Mouse (Mus musculus) midbrain, postnatal 0 days (tissue): ENCODE measurements at regions not wholly inside any gene's neighbourhood (a gene's known extent, or its start where the extent isn't known, plus 50 kb on each side); places are given as distances from the start of the nearest gene placed in this dataset.

Experiments
- ATAC-seq: fragments of 200-750 bp; cut with Nextera tagmentation; 2 replicates; pipeline ENCODE4 v1.8.0; 2017; ENCODE audit warnings: moderate number of reproducible peaks, mild to moderate bottlenecking, moderate TSS enrichment, moderate library complexity; ENCODE audit not compliant: low FRiP score
- DNase-seq: peaks from one replicate; pipeline ENCODE4 v3.0.0-alpha.2; 2015; ENCODE audit warnings: low spot score
- H3K27ac ChIP-seq: fragments of 300-500 bp; sonication (generic); 2 replicates; pipeline ENCODE4 v1.5.1; 2014; ENCODE audit warnings: low read depth, mild to moderate bottlenecking, low read length, mixed read lengths
- H3K27me3 ChIP-seq: fragments of 300-500 bp; sonication (generic); 2 replicates; pipeline ENCODE4 v1.6.1; 2014; ENCODE audit warnings: low read length, control low read depth, mixed read lengths; ENCODE audit not compliant: insufficient read depth
- H3K36me3 ChIP-seq: fragments of 300-500 bp; sonication (generic); 2 replicates; pipeline ENCODE4 v1.6.1; 2014; ENCODE audit warnings: low read length, control low read depth, mixed read lengths; ENCODE audit not compliant: insufficient read depth
- H3K4me1 ChIP-seq: fragments of 300-500 bp; sonication (generic); 2 replicates; pipeline ENCODE4 v1.6.1; 2014; ENCODE audit warnings: mild to moderate bottlenecking, control low read depth, antibody characterized with exemption, low read length, mixed read lengths; ENCODE audit not compliant: insufficient read depth
- H3K4me2 ChIP-seq: fragments of 300-500 bp; sonication (generic); 2 replicates; pipeline ENCODE4 v1.6.1; 2014; ENCODE audit warnings: low read depth, mild to moderate bottlenecking, low read length, mixed read lengths; ENCODE audit not compliant: poor library complexity, severe bottlenecking
- H3K4me3 ChIP-seq: fragments of 300-500 bp; sonication (generic); 2 replicates; pipeline ENCODE4 v1.5.1; 2014; ENCODE audit warnings: low read depth, mild to moderate bottlenecking, low read length, moderate library complexity
- H3K9ac ChIP-seq: fragments of 300-500 bp; sonication (generic); replicated peaks from 2 replicates; pipeline ENCODE4 v1.6.1; 2014; ENCODE audit warnings: mild to moderate bottlenecking, low read length, moderate library complexity, mixed read lengths; ENCODE audit not compliant: poor library complexity, severe bottlenecking
- H3K9me3 ChIP-seq: fragments of 300-500 bp; sonication (generic); 2 replicates; pipeline ENCODE4 v1.6.1; 2016; ENCODE audit warnings: low read length, control low read depth
- CTCF ChIP-seq: IDR thresholded peaks from 2 replicates; pipeline ENCODE4 v1.5.1; 2016; ENCODE audit warnings: antibody characterized with exemption, mild to moderate bottlenecking
- whole genome bisulfite sequencing: fragments of 180-500 bp; shearing (Covaris S2); extraction: QIAGEN DNeasy Blood & Tissue Kit; methylation state at CpG from one replicate; pipeline ENCODE4 v1.1.7; 2014; 5-methylcytosine and 5-hydroxymethylcytosine counted together

GRCm38 (mm10) chr9:61695381-61695791, 219.0 kb downstream of the Rplp1 start:
- no peak overlapping the region for H3K9ac ChIP-seq
- H3K4me3 ChIP-seq = no peak overlapping the region
- H3K9me3 ChIP-seq = no peaks in the 10 kb centered on the region
- DNase-seq = no peak
- no peak for ATAC-seq
- TF ChIP-seq CTCF = no peak
- no peak overlapping the region for H3K27ac ChIP-seq
- no peak overlapping the region for H3K4me2 ChIP-seq
- WGBS = 22% methylated on average over 9 of the region's 9 CpGs
- 0 out of 2 replicates have a peak, but pooled peaks cover 6% of the 10 kb centered on the region for H3K27me3 ChIP-seq
- H3K4me1 ChIP-seq = no peaks in the 10 kb centered on the region; the same call in 1 of the 2 replicates
- no peaks in the 10 kb centered on the region for H3K36me3 ChIP-seq

GRCm38 (mm10) chr9:61694206-61694605, 220.1 kb downstream of the Rplp1 start:
- Histone ChIP-seq H3K9ac (no peak overlapping the region), H3K9me3 (no peaks in the 10 kb centered on the region), H3K4me2 (no peak overlapping the region), H3K36me3 (no peaks in the 10 kb centered on the region), H3K4me1 (no peaks in the 10 kb centered on the region; the same call in 1 of the 2 replicates), H3K27ac (no peak overlapping the region), H3K27me3 (no peaks in the 10 kb centered on the region), H3K4me3 (no peak overlapping the region)
- TF ChIP-seq CTCF = no peak
- WGBS = 88% methylated on average over 10 of the region's 10 CpGs
- ATAC-seq (no peak), DNase-seq (no peak)

- DNase-seq = no peak
Observed at GRCm38 (mm10) chr9:61690786-61691185, 223.6 kb downstream of the Rplp1 start.

GRCm38 (mm10) chr9:61689939-61690338, 224.4 kb downstream of the Rplp1 start:
- H3K27me3 ChIP-seq = no peaks in the 10 kb centered on the region
- no peak for TF ChIP-seq CTCF
- no peaks in the 10 kb centered on the region for H3K9me3 ChIP-seq
- no peaks in the 10 kb centered on the region for H3K4me1 ChIP-seq
- H3K4me2 ChIP-seq = no peak overlapping the region
- no peak overlapping the region for H3K9ac ChIP-seq
- H3K36me3 ChIP-seq = no peaks in the 10 kb centered on the region
- DNase-seq = no peak
- no peak overlapping the region for H3K27ac ChIP-seq
- WGBS = 84% methylated on average over 7 of the region's 7 CpGs
- no peak for ATAC-seq
- no peak overlapping the region for H3K4me3 ChIP-seq

More at GRCm38 (mm10) chr9:61690786-61691185, 223.6 kb downstream of the Rplp1 start:
- WGBS = 85% methylated on average over 3 of the region's 3 CpGs
- Histone ChIP-seq H3K4me2 (no peak overlapping the region), H3K27ac (no peak overlapping the region), H3K4me1 (no peaks in the 10 kb centered on the region; the same call in 1 of the 2 replicates), H3K27me3 (no peaks in the 10 kb centered on the region), H3K9me3 (no peaks in the 10 kb centered on the region), H3K4me3 (no peak overlapping the region), H3K9ac (no peak overlapping the region), H3K36me3 (no peaks in the 10 kb centered on the region)
- no peak for ATAC-seq
- no peak for TF ChIP-seq CTCF

GRCm38 (mm10) chr9:61689516-61689915, 224.8 kb downstream of the Rplp1 start:
- Histone ChIP-seq H3K4me1 (no peaks in the 10 kb centered on the region), H3K27me3 (no peaks in the 10 kb centered on the region), H3K4me3 (no peak overlapping the region), H3K9me3 (no peaks in the 10 kb centered on the region), H3K27ac (no peak overlapping the region), H3K36me3 (no peaks in the 10 kb centered on the region), H3K9ac (no peak overlapping the region), H3K4me2 (no peak overlapping the region)
- no peak for ATAC-seq
- 49% methylated on average over 5 of the region's 5 CpGs for WGBS
- DNase-seq = no peak
- TF ChIP-seq CTCF = no peak

GRCm38 (mm10) chr9:61683557-61683956, 230.8 kb downstream of the Rplp1 start:
- ATAC-seq = no peak
- Histone ChIP-seq H3K27ac (no peak overlapping the region), H3K27me3 (no peaks in the 10 kb centered on the region), H3K4me2 (no peak overlapping the region), H3K4me1 (peaks cover 6% of the 10 kb centered on the region; the same call in 1 of the 2 replicates), H3K36me3 (no peaks in the 10 kb centered on the region), H3K9ac (no peak overlapping the region), H3K4me3 (no peak overlapping the region), H3K9me3 (no peaks in the 10 kb centered on the region)
- TF ChIP-seq CTCF = no peak
- DNase-seq = no peak
- WGBS = 84% methylated on average over 4 of the region's 4 CpGs
